Mouse (Mus musculus) megakaryocyte, adult 5-6 weeks (primary cell): ENCODE measurements around the gene Gpr146. TPM values are rescaled to one million over a fixed set of nuclear protein-coding genes. Genes with fewer than 3 reads are reported as not detected.
A peak's percentile ranks its signal among the peaks of the same experiment; 100 is the strongest.
"Not testable (repeated sequence)": the region's sequence is repeated elsewhere in the genome, so short reads cannot be mapped to it uniquely, and the experiment has no call there.

Experiments
- ATAC-seq: 2 replicates; pipeline ENCODE4 v1.8.0; 2016; ENCODE audit warnings: mild to moderate bottlenecking, inconsistent platforms; ENCODE audit not compliant: poor library complexity, severe bottlenecking
- total RNA-seq, 2 experiments: library from RNA; stranded (forward) in 1 of 2; stranded (reverse) in 1 of 2; fragments of 153-499, 151-499 nt in 1 of 2; fragments of 221-1000, 200-1000 nt in 1 of 2; gene quantifications; 2 replicates each; pipeline versions ENCODE4 v1.2.3 to v1.2.4; 2015 to 2017

The Gpr146 gene
- total RNA-seq, 2 experiments from 2014 or later: 9.6 to 13.1 TPM

DNA sequence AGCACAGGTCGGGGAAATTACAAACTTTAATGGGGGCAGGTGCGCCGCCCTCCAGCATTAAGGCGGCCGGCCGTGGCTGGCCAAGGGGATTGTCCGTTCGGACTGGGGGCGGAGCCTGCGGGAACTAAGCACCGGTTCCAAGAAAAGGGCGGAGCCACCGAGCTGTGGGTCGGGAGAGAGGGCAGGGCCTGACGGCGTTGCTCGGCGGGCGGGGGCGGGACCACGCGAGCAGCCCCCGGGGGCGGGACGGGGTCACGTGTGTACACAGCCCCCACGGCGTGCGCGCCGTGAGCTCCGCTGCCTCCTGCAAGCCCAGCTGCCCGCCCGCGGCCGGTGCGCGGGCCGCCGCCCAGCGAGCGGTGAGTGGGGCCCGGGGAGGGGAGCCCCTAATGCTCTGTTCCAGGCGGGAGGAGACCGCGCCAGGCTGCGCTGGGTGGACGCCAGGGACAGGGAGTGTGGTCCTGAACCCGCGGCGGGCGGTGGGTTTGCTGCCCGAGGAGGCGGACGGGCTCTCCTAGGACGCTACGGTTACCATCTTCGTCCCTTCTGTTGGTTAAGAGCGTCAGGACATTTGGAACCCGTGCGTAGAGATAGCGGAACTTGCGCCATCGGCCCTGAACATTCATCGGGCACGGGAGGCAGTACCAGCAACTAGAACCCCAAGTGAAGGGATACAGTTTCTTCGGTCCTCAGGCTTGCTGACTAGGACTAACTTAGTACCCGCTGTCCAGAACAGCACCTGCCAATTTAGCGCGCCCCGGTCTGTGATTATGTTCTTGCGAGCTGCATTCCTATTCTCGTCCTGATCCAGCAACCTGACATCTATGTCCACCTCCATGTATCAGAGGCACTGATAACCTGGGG lies 3.1 kb downstream of the Gpr146 start:
- ATAC-seq: peak; percentile 72

DNA sequence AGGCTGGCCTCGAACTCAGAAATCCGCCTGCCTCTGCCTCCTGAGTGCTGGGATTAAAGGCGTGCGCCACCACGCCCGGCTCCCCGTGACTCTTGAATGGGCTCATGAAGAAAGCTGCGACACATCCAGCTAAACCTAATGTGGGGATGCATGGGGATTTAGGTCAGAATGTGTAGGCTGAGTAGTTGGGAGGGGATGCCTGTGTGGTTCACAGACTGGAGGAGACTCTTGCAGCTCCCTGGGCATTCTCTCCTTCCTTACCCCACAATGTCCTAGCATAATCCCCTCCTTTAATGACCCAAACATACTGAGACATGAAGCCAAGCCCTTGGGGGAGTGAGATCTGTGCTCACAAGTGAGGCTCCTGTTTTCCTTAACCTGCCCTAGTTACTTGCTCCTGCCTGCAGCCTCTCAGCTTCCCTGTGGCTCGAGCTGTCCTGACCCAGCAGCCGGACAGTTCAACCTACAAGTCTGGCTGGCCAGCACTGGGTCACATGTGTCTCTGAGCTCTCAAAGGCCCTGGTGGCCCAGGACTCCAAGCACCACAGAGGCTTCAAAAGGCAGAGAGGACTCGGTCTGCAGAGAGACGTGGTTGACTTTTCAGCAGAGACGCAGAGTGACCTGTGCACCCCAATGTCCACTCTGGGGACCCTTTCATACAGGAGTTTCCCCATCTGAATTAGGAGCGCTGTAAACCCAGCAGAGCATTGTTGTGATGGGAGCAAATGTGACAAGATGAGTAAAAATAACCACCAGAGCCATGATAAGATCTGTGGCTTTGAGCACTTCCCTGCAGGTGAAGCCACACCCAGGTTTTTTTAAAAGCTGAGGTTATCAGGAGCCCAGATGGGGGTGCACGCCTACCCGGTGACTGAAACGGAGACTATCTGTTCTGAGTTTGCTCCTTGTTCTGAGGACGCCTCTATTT lies 4.4 kb downstream of the Gpr146 start:
- peak; percentile 37 for ATAC-seq

DNA sequence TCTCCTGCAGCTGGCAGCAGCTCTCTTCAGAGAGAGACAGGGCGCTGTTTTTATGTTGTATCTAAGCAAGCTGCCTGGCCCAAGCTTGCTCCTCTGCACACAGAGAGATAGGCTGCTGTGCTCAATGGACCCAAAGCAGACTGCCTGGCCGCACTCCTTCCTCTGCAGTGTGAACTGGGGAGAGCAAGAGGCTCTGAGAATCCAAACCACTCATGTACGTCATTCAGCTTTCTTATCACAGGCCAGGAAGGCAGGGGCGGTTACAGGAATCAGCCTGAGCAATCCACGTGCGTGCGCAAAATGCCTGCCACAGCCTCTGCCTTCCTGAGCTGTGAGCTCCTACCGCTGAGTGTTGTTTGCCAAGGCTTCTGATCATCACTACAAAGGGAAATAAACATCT lies 5.3 kb downstream of the Gpr146 start:
- ATAC-seq: peak; percentile 30

GRCm38 (mm10) chr5:139383234-139383633 lies 5.7 kb downstream of the Gpr146 start:
- ATAC-seq: no peak

DNA sequence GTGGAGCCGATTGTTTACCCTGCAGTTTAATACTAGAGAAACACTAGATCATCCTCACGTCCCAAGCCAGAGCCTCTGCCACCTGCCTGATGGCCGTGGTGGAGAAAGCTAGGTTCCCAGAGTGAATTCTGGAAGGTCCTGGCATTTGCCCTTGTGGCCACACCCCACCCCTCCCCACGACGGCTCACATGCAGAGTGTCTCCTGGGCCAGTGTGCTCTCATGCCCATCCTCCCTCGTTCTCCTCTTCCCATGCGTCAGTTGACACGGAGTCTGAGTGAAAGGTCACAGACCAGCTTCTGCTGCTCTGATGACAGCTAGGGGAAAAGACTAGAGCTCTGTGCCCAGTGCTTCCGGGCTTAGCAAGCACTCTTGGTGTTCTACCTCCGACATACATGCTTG lies 7.0 kb downstream of the Gpr146 start:
- ATAC-seq: no peak

- no peak for ATAC-seq
Observed at GRCm38 (mm10) chr5:139386047-139386446, 8.6 kb downstream of the Gpr146 start.

DNA sequence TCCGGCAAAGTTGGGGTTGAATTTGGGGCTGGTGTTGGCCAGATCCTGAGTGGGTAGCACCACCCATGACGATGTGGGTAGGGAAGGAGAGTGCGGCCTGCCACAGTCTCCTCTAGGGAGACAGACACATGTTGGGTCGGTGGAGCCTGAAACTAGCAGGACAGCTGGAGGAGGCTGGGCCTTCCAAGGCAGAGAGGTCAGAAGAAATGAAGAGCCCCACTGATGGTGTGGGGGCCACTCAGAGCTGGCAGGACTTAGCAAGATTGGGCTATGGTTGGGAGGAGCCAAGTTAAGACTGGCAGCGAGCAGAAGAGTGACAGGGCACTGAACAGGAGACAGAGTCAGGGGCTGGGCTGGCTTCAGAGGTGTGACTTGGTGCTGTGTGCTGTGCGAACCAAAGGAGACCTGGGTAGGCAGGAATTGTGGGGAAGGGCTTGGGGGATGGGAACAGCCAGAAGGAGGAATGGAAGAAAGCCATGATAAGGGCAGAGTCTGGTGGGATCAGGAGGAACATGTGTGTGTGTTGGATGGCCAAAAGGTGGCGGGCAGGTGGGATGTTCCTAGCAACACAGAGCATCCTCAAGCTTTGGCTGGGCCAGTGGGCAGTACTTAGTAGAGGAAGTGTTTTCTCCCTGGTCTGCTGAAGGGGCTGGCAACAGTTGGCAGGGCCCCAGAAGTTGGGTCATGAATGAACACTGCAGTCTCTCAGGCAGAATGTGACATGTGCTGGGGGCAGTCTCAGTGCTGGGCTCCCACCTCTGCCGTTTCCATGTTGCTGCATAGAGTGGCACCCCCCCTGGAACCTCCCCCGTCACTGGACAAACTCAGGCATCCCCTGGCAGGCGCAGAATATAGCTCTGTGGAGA lies 10.1 kb downstream of the Gpr146 start:
- no peak for ATAC-seq

DNA sequence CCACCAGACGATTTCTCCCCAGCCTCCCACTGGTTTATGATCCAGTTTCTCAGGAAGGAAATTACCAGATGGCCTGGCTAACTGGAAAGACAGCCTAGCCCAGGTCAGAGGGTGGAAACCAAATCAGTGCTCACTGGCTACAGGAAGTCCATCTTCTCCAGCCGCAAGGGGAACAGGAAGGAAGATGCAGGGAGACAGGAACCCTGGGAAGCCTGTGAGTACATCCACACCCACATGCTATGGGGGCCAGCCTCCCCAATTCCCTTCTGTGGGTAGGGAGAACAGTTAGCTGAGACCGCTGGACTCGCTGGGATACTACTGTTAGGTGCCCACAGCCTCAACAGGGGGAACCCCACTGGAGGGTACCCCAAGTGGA lies 10.7 kb downstream of the Gpr146 start:
- no peak for ATAC-seq

- peak; percentile 14; the same call in 1 of the 2 replicates for ATAC-seq
Observed at GRCm38 (mm10) chr5:139388694-139389675, 11.5 kb downstream of the Gpr146 start.

GRCm38 (mm10) chr5:139389676-139390061 lies 12.2 kb downstream of the Gpr146 start:
- ATAC-seq: peak; percentile 20; the same call in 1 of the 2 replicates

DNA sequence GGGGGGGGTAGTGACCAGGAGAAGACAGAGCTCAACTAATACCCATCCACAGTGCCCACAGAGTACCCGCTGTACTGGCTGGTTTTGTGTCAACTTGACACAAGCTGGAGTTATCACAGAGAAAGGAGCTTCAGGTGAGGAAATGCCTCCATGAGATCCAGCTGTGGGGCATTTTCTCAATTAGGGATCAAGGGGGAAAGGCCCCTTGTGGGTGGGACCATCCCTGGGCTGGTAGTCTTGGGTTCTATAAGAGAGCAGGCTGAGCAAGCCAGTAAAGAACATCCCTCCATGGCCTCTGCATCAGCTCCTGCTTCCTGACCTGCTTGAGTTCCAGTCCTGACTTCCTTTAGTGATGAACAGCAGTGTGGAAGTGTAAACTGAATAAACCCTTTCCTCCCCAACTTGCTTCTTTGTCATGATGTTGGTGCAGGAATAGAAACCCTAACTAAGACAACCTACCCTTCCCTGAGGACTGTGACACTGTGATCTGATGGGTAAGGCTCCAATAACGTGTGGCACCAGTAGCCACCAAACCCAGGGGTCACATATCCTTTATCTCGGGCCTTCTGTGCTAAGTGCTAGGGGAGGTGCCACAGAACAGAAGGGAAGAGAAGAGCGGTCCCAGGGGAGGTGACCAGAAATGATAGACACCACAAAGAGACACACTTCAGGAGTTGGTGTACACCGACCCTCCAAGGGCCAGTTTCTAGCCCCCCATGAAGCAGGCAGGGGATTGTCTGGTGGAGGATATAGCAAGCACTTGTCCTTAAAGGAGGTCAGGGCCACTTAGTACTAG lies 13.0 kb downstream of the Gpr146 start:
- ATAC-seq: not testable (repeated sequence)

DNA sequence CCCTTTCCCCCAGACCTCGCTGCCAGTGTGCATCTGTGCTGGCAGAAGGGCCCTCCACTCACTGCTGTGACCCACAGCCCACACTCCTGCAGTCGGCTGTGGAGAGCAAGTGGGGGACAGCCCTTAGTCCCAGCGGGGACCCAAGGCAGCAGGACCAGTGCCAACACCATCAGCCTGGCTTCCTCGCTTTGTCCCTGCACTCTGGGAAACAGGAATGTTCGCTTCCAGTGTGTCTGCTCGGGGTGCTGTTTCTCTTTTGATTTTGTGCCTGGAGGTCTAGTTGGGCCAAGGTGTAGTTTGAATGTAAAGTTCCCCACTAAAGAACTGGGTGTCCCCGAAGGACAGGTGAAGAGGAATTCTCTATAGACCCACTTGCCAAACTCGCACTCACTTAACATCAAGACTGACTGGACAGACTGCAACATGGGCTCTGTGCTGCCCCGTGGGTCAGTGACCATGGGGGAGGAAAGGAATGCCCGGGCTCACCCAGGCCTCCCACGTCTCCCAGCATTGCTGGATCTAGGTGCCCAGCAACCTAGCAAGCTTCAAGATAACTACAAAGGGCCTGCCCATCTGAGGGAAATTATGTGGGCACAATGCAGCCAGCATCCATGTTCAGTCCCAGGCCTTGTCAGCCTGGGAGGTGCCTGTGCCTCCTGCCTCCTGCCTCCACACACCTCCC lies 14.0 kb downstream of the Gpr146 start:
- no peak for ATAC-seq

GRCm38 (mm10) chr5:139392219-139393196 lies 15.0 kb downstream of the Gpr146 start:
- ATAC-seq: no peak

GRCm38 (mm10) chr5:139393197-139393588 lies 15.7 kb downstream of the Gpr146 start:
- no peak for ATAC-seq

DNA sequence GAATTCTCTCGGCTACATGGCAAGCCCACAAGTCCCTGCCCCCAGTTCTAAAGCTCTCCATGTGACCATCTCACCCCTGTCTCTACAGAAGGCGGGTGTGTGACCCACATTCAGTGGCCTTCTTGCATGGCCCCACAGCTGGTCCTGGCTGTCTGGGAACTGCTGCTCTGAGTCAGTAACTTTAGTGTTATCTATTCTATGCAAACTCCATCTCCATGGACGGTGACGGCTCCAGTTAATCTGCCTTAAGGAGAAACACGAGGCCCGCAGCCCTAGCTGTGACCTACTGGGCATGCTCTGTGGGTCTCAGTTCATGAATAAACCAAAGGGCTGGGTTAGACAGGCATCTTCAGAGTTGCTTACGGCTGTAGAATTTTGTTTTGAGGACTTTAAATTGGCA lies 16.9 kb downstream of the Gpr146 start:
- no peak for ATAC-seq

- no peak for ATAC-seq
Observed at GRCm38 (mm10) chr5:139395528-139395927, 18.0 kb downstream of the Gpr146 start.

DNA sequence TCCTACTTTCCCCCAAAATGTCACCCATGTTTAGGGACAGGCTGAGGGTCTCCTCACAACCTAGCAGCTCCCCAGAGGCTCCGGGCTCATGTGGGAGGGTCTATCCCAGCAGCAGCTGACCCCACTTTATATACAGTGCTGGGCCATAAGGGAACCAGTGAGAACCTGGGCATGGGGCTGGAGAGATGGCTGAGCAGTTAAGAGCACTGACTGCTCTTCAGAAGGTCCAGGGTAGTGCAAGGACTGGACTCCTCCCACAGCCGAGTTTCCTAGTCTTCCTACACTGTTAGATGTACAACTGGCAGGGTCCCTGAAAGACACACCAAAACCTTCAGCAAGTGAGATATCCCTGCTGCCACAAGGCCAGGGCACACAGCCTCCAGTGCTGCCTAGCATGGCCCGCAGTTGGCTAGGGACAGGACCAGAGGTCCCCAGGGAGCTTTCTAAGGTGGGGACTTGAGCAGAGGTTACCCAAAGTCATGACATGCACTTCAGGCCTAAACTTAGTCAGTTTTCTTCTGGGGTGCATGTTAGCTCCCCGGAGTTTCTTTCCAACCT lies 19.9 kb downstream of the Gpr146 start:
- no peak for ATAC-seq
